Mouse (Mus musculus) adrenal gland, postnatal 10 days (tissue): Measurements from ENCODE around the gene Wdr20. TPM values are rescaled to one million over a fixed set of nuclear protein-coding genes. Genes with fewer than 3 reads are reported as not detected.
"Not testable (repeated sequence)": the region's sequence is repeated elsewhere in the genome, so short reads cannot be mapped to it uniquely, and the experiment has no call there.

Experiments used
- DNase-seq: peaks from one replicate; pipeline ENCODE4 v3.0.0; 2021; ENCODE audit warnings: mixed read lengths
- long read RNA-seq, 2 experiments: library from polyadenylated mRNA; stranded (forward); transcript quantifications; one replicate each; pipeline ENCODE4 v2.0.0; 2021
- total RNA-seq, 2 experiments: library from RNA; stranded (reverse); gene quantifications; 2 replicates each; pipeline ENCODE4 v1.2.3; 2021

Wdr20 gene
- total RNA-seq = 10 to 100 TPM; 37.2 to 45.6 TPM
- long read RNA-seq, experiment 1, transcript Wdr20-201 (3 exons, 2,384 nt) = major isoform, 32 of 83 reads
- long read RNA-seq, experiment 1, transcript Wdr20-205 (3 exons, 1,351 nt) = minor isoform, 27 of 83 reads
- long read RNA-seq, experiment 1, partial matches to known transcripts = 4 of 83 reads
- long read RNA-seq, experiment 1, other reads (novel, unspliced or antisense) = 19 of 83 reads
- long read RNA-seq, experiment 2, transcript Wdr20-201 (3 exons, 2,384 nt) = major isoform, 14 of 37 reads
- long read RNA-seq, experiment 2, transcript Wdr20-205 (3 exons, 1,351 nt) = minor isoform, 10 of 37 reads
- long read RNA-seq, experiment 2, partial matches to known transcripts = 1 of 37 reads
- long read RNA-seq, experiment 2, other reads (novel, unspliced or antisense) = 12 of 37 reads

- peak; percentile 100 for DNase-seq
Observed at GRCm38 (mm10) chr12:110737170-110738157, at the start of gene Wdr20. Gene Wdr20 (plus strand): TSS chr12:110737944.

DNA sequence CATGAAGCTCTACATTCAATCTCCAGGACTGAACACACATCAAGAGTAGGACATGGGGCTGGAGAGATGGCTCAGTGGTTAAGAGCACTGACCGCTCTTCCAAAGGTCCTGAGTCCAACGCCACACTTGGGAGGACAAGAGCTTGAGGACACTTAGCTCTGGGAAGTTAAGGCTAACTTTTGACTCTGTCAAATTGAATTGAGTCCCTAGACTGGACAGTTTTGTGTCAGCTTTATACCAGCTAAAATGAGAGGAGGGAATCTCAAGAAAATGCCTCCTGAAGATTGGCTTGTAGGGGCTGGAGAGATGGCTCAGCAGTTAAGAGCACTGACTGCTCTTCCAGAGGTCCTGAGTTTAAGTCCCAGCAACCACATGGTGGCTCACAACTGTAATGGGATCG is 48.8 kb upstream of the Wdr20 start:
- not testable (repeated sequence) for DNase-seq

DNA sequence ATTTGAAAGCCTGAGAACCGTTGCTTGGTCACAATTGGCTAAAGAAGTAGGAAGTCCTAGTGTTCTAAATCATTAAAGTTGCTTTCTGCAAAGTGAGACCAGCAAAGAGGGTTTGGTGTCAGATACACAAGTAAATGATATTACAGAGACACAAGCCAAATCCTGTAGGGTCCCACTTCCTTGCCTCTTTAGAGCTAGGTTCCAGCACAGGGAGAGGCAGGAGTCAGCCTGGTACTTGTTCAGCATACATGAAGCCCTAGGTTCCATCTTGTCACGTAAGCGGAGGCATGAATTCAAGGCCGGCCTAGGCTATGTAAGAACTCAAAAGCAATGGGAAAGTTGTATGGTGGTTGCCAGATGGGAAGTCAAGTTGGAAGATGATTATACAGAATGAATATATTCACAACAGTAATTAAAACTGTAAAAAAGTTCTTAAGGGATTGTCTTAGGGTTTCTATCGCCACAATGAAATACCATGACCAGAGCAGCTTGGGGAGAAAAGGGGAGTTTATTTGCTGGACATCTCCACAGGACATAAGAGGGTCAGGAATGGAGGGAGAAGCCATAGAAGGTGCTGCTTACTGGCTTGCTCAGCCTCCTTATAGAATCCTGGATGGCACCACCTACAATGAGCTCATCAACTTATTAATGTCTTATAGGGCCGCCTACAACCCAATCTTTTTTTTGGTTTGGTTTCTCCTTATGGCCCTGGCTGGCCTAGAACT is 47.7 kb upstream of the Wdr20 start:
- DNase-seq = no peak

DNA sequence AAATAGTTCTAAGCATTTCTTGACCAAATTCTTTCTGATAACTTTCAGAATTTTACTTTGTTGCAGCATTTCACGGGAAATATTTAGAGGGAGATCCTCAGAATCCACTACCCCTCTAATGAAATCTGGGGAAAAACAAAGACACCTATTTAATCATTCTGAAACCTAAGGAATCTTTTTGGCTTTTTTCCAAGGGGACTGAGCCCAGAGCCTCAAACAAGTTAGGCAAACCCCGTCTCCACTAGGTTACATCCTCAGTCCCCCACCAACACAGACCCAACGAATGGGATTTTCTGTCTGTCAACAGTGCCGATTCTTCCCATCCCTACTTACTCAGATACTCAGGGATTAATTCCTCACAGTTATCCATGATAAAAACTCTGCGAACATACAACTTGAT is 44.4 kb upstream of the Wdr20 start:
- not testable (repeated sequence) for DNase-seq

DNA sequence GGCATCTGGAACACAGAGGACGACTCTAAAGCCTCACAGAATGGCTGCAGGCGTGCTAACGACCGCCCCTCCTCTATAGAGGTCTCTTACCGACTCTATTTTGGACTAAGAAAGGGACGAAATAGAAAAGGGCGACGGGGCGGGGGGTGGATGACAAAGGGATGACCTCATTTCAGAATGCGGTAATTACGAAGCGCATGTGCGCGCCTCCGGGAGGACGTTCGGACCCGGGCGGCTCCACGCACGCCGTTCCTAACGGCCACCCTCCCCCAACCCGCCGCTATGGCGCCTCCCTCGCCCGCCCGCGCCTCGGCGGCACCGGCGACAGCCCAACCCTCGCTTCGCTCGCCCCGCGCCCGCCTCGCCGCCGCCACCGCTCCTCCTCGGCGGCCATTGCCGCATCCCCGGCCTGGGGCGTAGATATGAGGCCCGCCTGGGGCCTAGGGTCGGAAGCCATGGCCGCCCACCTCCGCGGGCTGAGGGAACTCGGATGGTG is 42.0 kb upstream of the Wdr20 start:
- DNase-seq = peak; percentile 67

GRCm38 (mm10) chr12:110696173-110696974 is 41.4 kb upstream of the Wdr20 start:
- peak; percentile 99 for DNase-seq

DNA sequence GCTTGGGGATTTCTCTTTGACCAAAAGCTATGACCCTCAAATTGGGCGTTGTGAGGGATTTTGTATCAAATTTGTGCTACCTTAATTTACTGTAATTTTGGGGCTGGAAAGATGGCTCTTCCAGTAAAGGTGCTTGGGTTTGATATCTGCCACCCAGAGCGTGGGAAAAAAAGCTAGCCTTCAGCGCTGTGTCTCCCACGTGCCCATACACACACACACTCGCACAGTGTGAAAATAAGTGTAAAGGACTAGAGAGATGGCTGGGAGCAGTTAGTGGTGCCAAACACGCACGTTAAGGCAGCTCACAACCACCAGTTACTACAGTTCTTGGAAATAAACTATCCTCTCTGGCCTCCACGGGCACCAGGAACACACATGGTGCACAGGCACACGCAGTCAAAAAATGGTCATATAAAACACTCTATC is 40.8 kb upstream of the Wdr20 start:
- no peak for DNase-seq

GRCm38 (mm10) chr12:110697457-110697856 is 40.3 kb upstream of the Wdr20 start:
- no peak for DNase-seq

DNA sequence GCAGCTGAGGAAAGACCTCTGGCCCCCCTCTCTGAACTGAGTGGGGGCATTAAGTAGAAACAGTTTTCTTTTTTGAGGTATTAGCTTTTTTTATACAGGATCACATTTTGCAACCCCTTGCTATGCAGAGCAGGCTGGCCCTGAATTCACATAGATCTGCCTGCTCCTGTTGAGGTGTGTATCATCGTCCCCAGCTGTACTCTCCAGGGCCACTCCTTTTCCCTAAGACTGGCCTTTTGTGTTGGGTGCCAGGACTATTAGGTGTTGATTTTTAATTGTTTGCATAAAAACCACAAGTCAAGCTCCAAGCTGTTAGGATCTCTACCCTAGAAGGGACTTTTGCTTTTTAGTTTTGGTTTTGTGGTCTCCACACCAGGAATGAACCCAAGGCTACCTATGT is 39.7 kb upstream of the Wdr20 start:
- no peak for DNase-seq

DNA sequence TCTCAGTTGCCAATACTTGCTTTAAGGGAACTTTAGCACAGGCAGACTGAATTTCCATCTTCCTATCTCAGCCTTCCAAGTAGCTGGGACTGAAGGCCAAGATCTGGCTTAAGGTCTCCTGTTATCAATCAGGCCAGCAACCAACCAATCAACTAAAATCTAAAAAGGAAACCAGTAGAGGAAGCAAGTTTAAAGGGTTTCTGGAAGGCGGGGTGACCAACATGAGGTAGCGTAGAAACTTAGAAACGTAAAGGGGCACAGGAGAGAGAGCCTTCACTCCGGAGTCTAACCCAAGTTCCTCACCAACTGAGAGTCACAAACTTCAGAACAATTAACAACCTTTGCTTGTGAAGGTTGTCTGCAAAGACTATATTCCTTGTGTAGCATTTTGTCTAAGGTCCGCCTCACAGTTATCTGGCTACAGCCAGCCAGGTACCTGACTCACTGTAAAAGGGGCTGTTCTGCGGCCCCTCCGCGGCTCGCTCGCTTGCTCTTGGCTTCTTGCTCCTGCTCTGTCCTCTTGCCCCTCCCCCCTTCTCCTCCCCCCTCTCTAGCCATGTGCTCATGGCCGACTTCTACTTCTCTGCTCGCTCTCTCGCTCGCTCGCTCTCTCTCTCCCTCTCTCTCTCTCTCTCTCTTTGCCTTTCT is 39.1 kb upstream of the Wdr20 start:
- no peak for DNase-seq

GRCm38 (mm10) chr12:110699171-110699547 is 38.6 kb upstream of the Wdr20 start:
- no peak for DNase-seq

- DNase-seq = no peak
Observed at GRCm38 (mm10) chr12:110700730-110701129, 37.0 kb upstream of the Wdr20 start.

- DNase-seq = not testable (repeated sequence)
Observed at GRCm38 (mm10) chr12:110701363-110701762, 36.4 kb upstream of the Wdr20 start.

GRCm38 (mm10) chr12:110702556-110702955 is 35.2 kb upstream of the Wdr20 start, which contains the start of gene Hsp90aa1:
Gene Hsp90aa1 (minus strand): TSS chr12:110702728.
- no peak for DNase-seq

GRCm38 (mm10) chr12:110703008-110703471 is 34.7 kb upstream of the Wdr20 start:
- peak; percentile 93 for DNase-seq

GRCm38 (mm10) chr12:110703682-110704081 is 34.1 kb upstream of the Wdr20 start:
- no peak for DNase-seq

GRCm38 (mm10) chr12:110705419-110705818 is 32.3 kb upstream of the Wdr20 start:
- not testable (repeated sequence) for DNase-seq

GRCm38 (mm10) chr12:110706337-110707231 is 31.2 kb upstream of the Wdr20 start:
- DNase-seq = peak; percentile 76

DNA sequence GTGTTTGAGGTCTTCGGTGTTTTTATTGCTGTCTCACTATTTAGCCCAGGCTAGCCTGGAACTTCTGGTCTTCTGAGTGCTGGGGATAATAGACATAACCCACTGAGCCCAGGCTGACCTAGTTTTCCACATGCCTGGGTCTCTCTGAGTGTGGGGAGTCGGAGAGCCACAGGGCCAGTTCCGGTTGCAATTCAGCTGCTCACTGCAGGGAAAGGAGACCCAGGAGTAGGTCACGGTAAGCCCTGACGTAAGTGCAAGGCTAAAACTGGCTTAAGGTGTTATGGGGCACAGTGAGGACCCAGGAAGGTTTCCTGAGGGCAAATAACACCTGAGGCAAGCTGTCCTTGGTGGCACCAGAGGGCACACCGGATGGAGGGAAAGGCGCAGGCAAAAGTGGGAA is 30.3 kb upstream of the Wdr20 start:
- no peak for DNase-seq
